Mouse (Mus musculus) neutrophil, adult 65 days (primary cell): ENCODE measurements around the gene Eif3i. TPM values are rescaled to one million over a fixed set of nuclear protein-coding genes. Genes with fewer than 3 reads are reported as not detected.

Source experiments
- total RNA-seq: library from RNA; stranded (reverse); gene quantifications from 2 replicates; pipeline ENCODE4 v1.2.4, GENCODE M21; 2023

Eif3i gene
- 52.3 and 53.7 TPM in 2 replicates for total RNA-seq

GRCm38 (mm10) chr4:129600233-129601158 is at the start of gene Eif3i, which contains the start of gene Tmem234:
Gene Eif3i (minus strand): TSS chr4:129600648.
Gene Tmem234 (plus strand): TSS chr4:129600668.

GRCm38 (mm10) chr4:129640638-129641467 is 40.4 kb upstream of the Eif3i start, which contains the start of gene Txlna:
Gene Txlna (minus strand): TSS chr4:129641065.

GRCm38 (mm10) chr4:129623681-129624091 is 23.2 kb upstream of the Eif3i start, which contains the start of gene Ccdc28b:
Gene Ccdc28b (minus strand): TSS chr4:129623947.

GRCm38 (mm10) chr4:129618786-129619691 is 18.6 kb upstream of the Eif3i start, which contains the start of gene Iqcc:
Gene Iqcc (minus strand): TSS chr4:129619099.

GRCm38 (mm10) chr4:129614093-129614492 is 13.6 kb upstream of the Eif3i start, which contains the start of gene Dcdc2b:
Gene Dcdc2b (minus strand): TSS chr4:129614257.

GRCm38 (mm10) chr4:129578466-129578865 is 22.0 kb downstream of the Eif3i start, which contains the start of gene Fam167b:
Gene Fam167b (minus strand): TSS chr4:129578549.

GRCm38 (mm10) chr4:129573430-129573829 is 27.0 kb downstream of the Eif3i start, which contains the start of gene Lck:
Gene Lck (minus strand): TSS chr4:129573641.

GRCm38 (mm10) chr4:129542592-129543141 is 57.8 kb downstream of the Eif3i start, which contains the start of gene Hdac1:
Gene Hdac1 (minus strand): TSS chr4:129542713.

Other genes starting within 250 kb of the Eif3i start
- gene Zbtb8a, start 222.5 kb downstream of the Eif3i start, total RNA-seq = 0.50 and 1.4 TPM in 2 replicates
- not detected in 2 replicates for gene Zbtb8b, start 159.8 kb downstream of the Eif3i start, total RNA-seq
- gene Bsdc1, start 139.1 kb downstream of the Eif3i start, total RNA-seq = 106 and 151 TPM in 2 replicates
- gene Tssk3, start 109.6 kb downstream of the Eif3i start, total RNA-seq = not detected in 2 replicates
- 1.2 and 2.2 TPM in 2 replicates for gene Fam229a, start 109.5 kb downstream of the Eif3i start, total RNA-seq
- 109 and 117 TPM in 2 replicates for gene Marcksl1, start 87.1 kb downstream of the Eif3i start, total RNA-seq
- gene Hdac1, start 57.9 kb downstream of the Eif3i start, total RNA-seq = 62.8 and 67.8 TPM in 2 replicates
- gene Lck, start 27.0 kb downstream of the Eif3i start, total RNA-seq = 0.28 and 0.82 TPM in 2 replicates
- not detected in 2 replicates for gene Fam167b, start 22.1 kb downstream of the Eif3i start, total RNA-seq
- gene Tmem234, start within 50 bp of the Eif3i start, total RNA-seq = 72.1 and 72.3 TPM in 2 replicates
- 1.7 TPM in 1 of 2 replicates, not detected in the other for gene Dcdc2b, start 13.6 kb upstream of the Eif3i start, total RNA-seq
- gene Iqcc, start 18.5 kb upstream of the Eif3i start, total RNA-seq = 8.0 and 9.0 TPM in 2 replicates
- 31.0 and 39.4 TPM in 2 replicates for gene Ccdc28b, start 23.3 kb upstream of the Eif3i start, total RNA-seq
- 31.0 and 36.9 TPM in 2 replicates for gene Txlna, start 40.4 kb upstream of the Eif3i start, total RNA-seq
- gene Kpna6, start 72.1 kb upstream of the Eif3i start, total RNA-seq = 22.9 and 28.6 TPM in 2 replicates
- 5.8 and 6.8 TPM in 2 replicates for gene Tmem39b, start 96.2 kb upstream of the Eif3i start, total RNA-seq
- 72.6 and 77.9 TPM in 2 replicates for gene Khdrbs1, start 141.7 kb upstream of the Eif3i start, total RNA-seq
- gene Ptp4a2, start 210.6 kb upstream of the Eif3i start, total RNA-seq = 141 and 168 TPM in 2 replicates